Mouse (Mus musculus) adrenal gland, postnatal 25 days (tissue): ENCODE measurements around the gene Calcb. TPM values are rescaled to one million over a fixed set of nuclear protein-coding genes. Genes with fewer than 3 reads are reported as not detected.
A peak's percentile ranks its signal among the peaks of the same experiment; 100 is the strongest.
"Not testable (repeated sequence)": the region's sequence is repeated elsewhere in the genome, so short reads cannot be mapped to it uniquely, and the experiment has no call there.

Experiments used
- DNase-seq: peaks from one replicate; pipeline ENCODE4 v3.0.0; 2021; ENCODE audit warnings: mixed read lengths
- long read RNA-seq: library from polyadenylated mRNA; stranded (forward); transcript quantifications from one replicate; pipeline ENCODE4 v2.0.0, GENCODE M21; 2021
- total RNA-seq: library from RNA; stranded (reverse); gene quantifications from 2 replicates; pipeline ENCODE4 v1.2.3, GENCODE M21; 2021

Calcb gene
- not detected in 2 replicates for total RNA-seq
- long read RNA-seq: 0 reads

GRCm38 (mm10) chr7:114718300-114718699 lies at the start of gene Calcb:
Calcb (plus strand) TSS chr7:114718643.
- DNase-seq: no peak

GRCm38 (mm10) chr7:114671405-114671804 lies 47.0 kb upstream of the Calcb start:
- DNase-seq: no peak

GRCm38 (mm10) chr7:114672697-114673096 lies 45.7 kb upstream of the Calcb start:
- DNase-seq: no peak

GRCm38 (mm10) chr7:114692339-114692738 lies 26.1 kb upstream of the Calcb start:
- no peak for DNase-seq

GRCm38 (mm10) chr7:114700871-114701270 lies 17.6 kb upstream of the Calcb start:
- DNase-seq: no peak

- no peak for DNase-seq
These were observed 11.7 kb upstream of the Calcb start for GRCm38 (mm10) chr7:114706716-114707115.

GRCm38 (mm10) chr7:114707398-114707797 lies 11.0 kb upstream of the Calcb start:
- no peak for DNase-seq

- no peak for DNase-seq
These were observed 8.0 kb upstream of the Calcb start for GRCm38 (mm10) chr7:114710419-114710818.

- no peak for DNase-seq
These were observed 5.9 kb upstream of the Calcb start for GRCm38 (mm10) chr7:114712523-114712922.

- DNase-seq: peak; percentile 56
These were observed 1.1 kb downstream of the Calcb start for GRCm38 (mm10) chr7:114719381-114720131.

- DNase-seq: not testable (repeated sequence)
These were observed 11.3 kb downstream of the Calcb start for GRCm38 (mm10) chr7:114729696-114730095.

- peak; percentile 45 for DNase-seq
These were observed 12.7 kb downstream of the Calcb start for GRCm38 (mm10) chr7:114731175-114731574.

- DNase-seq: not testable (repeated sequence)
These were observed 13.3 kb downstream of the Calcb start for GRCm38 (mm10) chr7:114731700-114732099.

GRCm38 (mm10) chr7:114736256-114736655 lies 17.8 kb downstream of the Calcb start:
- no peak for DNase-seq

GRCm38 (mm10) chr7:114738166-114738565 lies 19.7 kb downstream of the Calcb start:
- no peak for DNase-seq

GRCm38 (mm10) chr7:114740360-114741165 lies 22.1 kb downstream of the Calcb start:
- DNase-seq: peak; percentile 29

GRCm38 (mm10) chr7:114743022-114743780 lies 24.8 kb downstream of the Calcb start, which contains the start of gene Insc:
Insc (plus strand) TSS chr7:114743694.
- no peak for DNase-seq

GRCm38 (mm10) chr7:114744639-114745245 lies 26.3 kb downstream of the Calcb start:
- DNase-seq: peak; percentile 37

GRCm38 (mm10) chr7:114745481-114746271 lies 27.2 kb downstream of the Calcb start:
- peak; percentile 28 for DNase-seq

- no peak for DNase-seq
These were observed 29.2 kb downstream of the Calcb start for GRCm38 (mm10) chr7:114747596-114747995.

GRCm38 (mm10) chr7:114748239-114748638 lies 29.8 kb downstream of the Calcb start:
- DNase-seq: no peak
